Mouse (Mus musculus) forebrain, embryonic 14.5 days (tissue): ENCODE results near the gene D11Wsu47e. TPM values are rescaled to one million over a fixed set of nuclear protein-coding genes. Genes with fewer than 3 reads are reported as not detected.

ENCODE experiments used
- ATAC-seq: fragments of 200-750 bp; cut with Nextera tagmentation; 2 replicates; pipeline ENCODE4 v1.8.0; 2017; ENCODE audit warnings: mild to moderate bottlenecking, moderate library complexity
- DNase-seq: peaks from one replicate; pipeline ENCODE4 v3.0.0-alpha.2; 2015; ENCODE audit warnings: low spot score
- H3K27ac ChIP-seq: fragments of 300-500 bp; sonication (generic); 2 replicates; pipeline ENCODE4 v1.5.1; 2014; ENCODE audit warnings: low read depth, mild to moderate bottlenecking, control low read depth, low read length, moderate library complexity
- H3K27me3 ChIP-seq: fragments of 300-500 bp; sonication (generic); replicated peaks from 2 replicates; pipeline ENCODE4 v1.6.1; 2014; ENCODE audit warnings: low read length, control low read depth, mixed read lengths; ENCODE audit not compliant: control insufficient read depth, insufficient read depth
- H3K36me3 ChIP-seq: fragments of 300-500 bp; sonication (generic); 2 replicates; pipeline ENCODE4 v1.6.1; 2014; ENCODE audit warnings: low read length, control low read depth; ENCODE audit not compliant: control insufficient read depth, insufficient read depth
- H3K4me1 ChIP-seq: fragments of 300-500 bp; sonication (generic); 2 replicates; pipeline ENCODE4 v1.6.1; 2014; ENCODE audit warnings: antibody characterized with exemption, low read length, control low read depth; ENCODE audit not compliant: control insufficient read depth, insufficient read depth
- H3K4me2 ChIP-seq: fragments of 300-500 bp; sonication (generic); 2 replicates; pipeline ENCODE4 v1.6.1; 2014; ENCODE audit warnings: mild to moderate bottlenecking, control low read depth, low read length
- H3K4me3 ChIP-seq: fragments of 300-500 bp; sonication (generic); 2 replicates; pipeline ENCODE4 v1.5.1; 2014; ENCODE audit warnings: low read depth, low read length, control low read depth
- H3K9ac ChIP-seq: fragments of 300-500 bp; sonication (generic); 2 replicates; pipeline ENCODE4 v1.6.1; 2014; ENCODE audit warnings: mild to moderate bottlenecking, low read length, control low read depth, moderate library complexity
- H3K9me3 ChIP-seq: fragments of 300-500 bp; sonication (generic); replicated peaks from 2 replicates; pipeline ENCODE4 v1.6.1; 2016; ENCODE audit warnings: low read length, control low read depth, mixed read lengths; ENCODE audit not compliant: control insufficient read depth
- WGBS: fragments of 180-500 bp; shearing (Covaris S2); extraction: QIAGEN DNeasy Blood & Tissue Kit; methylation state at CpG from one replicate; pipeline ENCODE4 v1.1.7; 2014; 5-methylcytosine and 5-hydroxymethylcytosine counted together
- polyA plus RNA-seq: library from polyadenylated mRNA; unstranded; fragments of >200 nt; fragmentation: Nextera tagmentation; extraction: Ambion mirVana; gene quantifications from 2 replicates; pipeline ENCODE4 v1.2.1, GENCODE M21; 2014

Gene D11Wsu47e
- polyA plus RNA-seq, 1 experiment from 2014 or later: 27.0 TPM

- Histone ChIP-seq H3K4me1 (peaks cover 11% of the 10 kb centered on the region), H3K4me3 (no peak overlapping the region), H3K9ac (no peak overlapping the region), H3K9me3 (no peaks in the 10 kb centered on the region), H3K27me3 (no peaks in the 10 kb centered on the region), H3K27ac (no peak overlapping the region), H3K4me2 (no peak overlapping the region), H3K36me3 (peaks cover 29% of the 10 kb centered on the region)
- ATAC-seq (no peak), DNase-seq (no peak)
- WGBS: 93% methylated on average over 10 of the region's 10 CpGs
Observed at GRCm38 (mm10) chr11:113731945-113732612, 47.9 kb downstream of the D11Wsu47e start.

- no peaks in the 10 kb centered on the region for H3K27me3 ChIP-seq
- H3K9ac ChIP-seq: no peak overlapping the region
- H3K27ac ChIP-seq: no peak overlapping the region
- no peaks in the 10 kb centered on the region for H3K9me3 ChIP-seq
- peaks cover 7% of the 10 kb centered on the region; the same call in 1 of the 2 replicates for H3K4me1 ChIP-seq
- 51% methylated on average over 6 of the region's 6 CpGs for WGBS
- no peak overlapping the region for H3K4me3 ChIP-seq
- ATAC-seq: no peak
- peaks cover 11% of the 10 kb centered on the region for H3K36me3 ChIP-seq
- H3K4me2 ChIP-seq: no peak overlapping the region
- no peak for DNase-seq
Observed at GRCm38 (mm10) chr11:113733631-113734364, 49.6 kb downstream of the D11Wsu47e start.

GRCm38 (mm10) chr11:113735151-113735550, 50.9 kb downstream of the D11Wsu47e start:
- H3K4me2 ChIP-seq: no peak overlapping the region
- H3K4me1 ChIP-seq: peaks cover 8% of the 10 kb centered on the region; the same call in 1 of the 2 replicates
- H3K9ac ChIP-seq: no peak overlapping the region
- H3K36me3 ChIP-seq: peaks cover 6% of the 10 kb centered on the region; the same call in 1 of the 2 replicates
- no peak overlapping the region for H3K27ac ChIP-seq
- ATAC-seq (no peak), DNase-seq (no peak)
- H3K27me3 ChIP-seq: no peaks in the 10 kb centered on the region
- H3K4me3 ChIP-seq: no peak overlapping the region
- WGBS: 79% methylated on average over 6 of the region's 6 CpGs
- no peaks in the 10 kb centered on the region for H3K9me3 ChIP-seq

GRCm38 (mm10) chr11:113736848-113737552, 52.8 kb downstream of the D11Wsu47e start:
- Histone ChIP-seq H3K27ac (no peak overlapping the region), H3K4me3 (no peak overlapping the region), H3K9ac (no peak overlapping the region), H3K4me2 (no peak overlapping the region), H3K36me3 (peaks cover 11% of the 10 kb centered on the region; the same call in 1 of the 2 replicates), H3K9me3 (no peaks in the 10 kb centered on the region), H3K4me1 (peaks cover 8% of the 10 kb centered on the region; the same call in 1 of the 2 replicates), H3K27me3 (no peaks in the 10 kb centered on the region)
- ATAC-seq (no peak), DNase-seq (no peak)
- WGBS: 87% methylated on average over 11 of the region's 11 CpGs

- H3K4me1 ChIP-seq: peaks cover 8% of the 10 kb centered on the region; the same call in 1 of the 2 replicates
- DNase-seq: no peak
Observed at GRCm38 (mm10) chr11:113737553-113737854, 53.3 kb downstream of the D11Wsu47e start.

GRCm38 (mm10) chr11:113737912-113738311, 53.7 kb downstream of the D11Wsu47e start:
- WGBS: 84% methylated on average over 8 of the region's 8 CpGs

More at GRCm38 (mm10) chr11:113737553-113737854, 53.3 kb downstream of the D11Wsu47e start:
- no peaks in the 10 kb centered on the region for H3K27me3 ChIP-seq
- 89% methylated on average over 3 of the region's 3 CpGs for WGBS
- H3K4me3 ChIP-seq: no peak overlapping the region
- peaks cover 11% of the 10 kb centered on the region; the same call in 1 of the 2 replicates for H3K36me3 ChIP-seq
- no peak overlapping the region for H3K9ac ChIP-seq
- no peak overlapping the region for H3K27ac ChIP-seq
- no peaks in the 10 kb centered on the region for H3K9me3 ChIP-seq
- no peak overlapping the region for H3K4me2 ChIP-seq
- no peak for ATAC-seq

GRCm38 (mm10) chr11:113739213-113739612, 55.0 kb downstream of the D11Wsu47e start:
- DNase-seq: no peak
- Histone ChIP-seq H3K4me3 (no peak overlapping the region), H3K9me3 (peaks cover 4% of the 10 kb centered on the region; the same call in 1 of the 2 replicates), H3K27ac (no peak overlapping the region), H3K9ac (no peak overlapping the region), H3K36me3 (peaks cover 14% of the 10 kb centered on the region; the same call in 1 of the 2 replicates), H3K4me2 (no peak overlapping the region), H3K4me1 (peaks cover 8% of the 10 kb centered on the region; the same call in 1 of the 2 replicates), H3K27me3 (no peaks in the 10 kb centered on the region)
- no peak for ATAC-seq
- 75% methylated on average over 8 of the region's 8 CpGs for WGBS

More at GRCm38 (mm10) chr11:113737912-113738311, 53.7 kb downstream of the D11Wsu47e start:
- Histone ChIP-seq H3K27me3 (no peaks in the 10 kb centered on the region), H3K4me3 (no peak overlapping the region), H3K36me3 (peaks cover 11% of the 10 kb centered on the region; the same call in 1 of the 2 replicates), H3K4me1 (peaks cover 8% of the 10 kb centered on the region; the same call in 1 of the 2 replicates), H3K9me3 (peaks cover 2% of the 10 kb centered on the region; the same call in 1 of the 2 replicates), H3K9ac (no peak overlapping the region), H3K27ac (no peak overlapping the region), H3K4me2 (no peak overlapping the region)
- ATAC-seq (no peak), DNase-seq (no peak)

GRCm38 (mm10) chr11:113740100-113740499, 55.9 kb downstream of the D11Wsu47e start:
- Histone ChIP-seq H3K27ac (no peak overlapping the region), H3K27me3 (no peaks in the 10 kb centered on the region), H3K36me3 (peaks cover 17% of the 10 kb centered on the region; the same call in 1 of the 2 replicates), H3K4me3 (no peak overlapping the region), H3K4me1 (0 out of 2 replicates have a peak, but pooled peaks cover 3% of the 10 kb centered on the region), H3K9ac (no peak overlapping the region), H3K9me3 (peaks cover 4% of the 10 kb centered on the region; the same call in 1 of the 2 replicates), H3K4me2 (no peak overlapping the region)
- DNase-seq: no peak
- 92% methylated on average over 7 of the region's 7 CpGs for WGBS
- ATAC-seq: no peak
